Mouse (Mus musculus) forebrain, postnatal 0 days (tissue): ENCODE results near the gene Dcakd. TPM values are rescaled to one million over a fixed set of nuclear protein-coding genes. Genes with fewer than 3 reads are reported as not detected.
A peak's percentile ranks its signal among the peaks of the same experiment; 100 is the strongest.

Experiments
- ATAC-seq: fragments of 200-750 bp; cut with Nextera tagmentation; 2 replicates; pipeline ENCODE4 v1.8.0; 2017; ENCODE audit warnings: mild to moderate bottlenecking, moderate library complexity
- DNase-seq: peaks from one replicate; pipeline ENCODE4 v3.0.0-alpha.2; 2015
- H3K27ac ChIP-seq: fragments of 300-500 bp; sonication (generic); 2 replicates; pipeline ENCODE4 v1.5.1; 2014; ENCODE audit warnings: low read depth, mild to moderate bottlenecking, antibody characterized with exemption, low read length, moderate library complexity, mixed read lengths
- H3K27me3 ChIP-seq: fragments of 300-500 bp; sonication (generic); 2 replicates; pipeline ENCODE4 v1.6.1; 2014; ENCODE audit warnings: mild to moderate bottlenecking, low read length, mixed read lengths; ENCODE audit not compliant: insufficient read depth
- H3K36me3 ChIP-seq: fragments of 300-500 bp; sonication (generic); 2 replicates; pipeline ENCODE4 v1.6.1; 2014; ENCODE audit warnings: mild to moderate bottlenecking, moderate library complexity; ENCODE audit not compliant: insufficient read depth
- H3K4me1 ChIP-seq: fragments of 300-500 bp; sonication (generic); 2 replicates; pipeline ENCODE4 v1.6.1; 2014; ENCODE audit warnings: antibody characterized with exemption; ENCODE audit not compliant: insufficient read depth
- H3K4me2 ChIP-seq: fragments of 300-500 bp; sonication (generic); 2 replicates; pipeline ENCODE4 v1.6.1; 2014; ENCODE audit warnings: low read depth, mild to moderate bottlenecking, moderate library complexity
- H3K4me3 ChIP-seq: fragments of 300-500 bp; sonication (generic); 2 replicates; pipeline ENCODE4 v1.5.1; 2014; ENCODE audit warnings: low read depth, low read length, mixed read lengths
- H3K9ac ChIP-seq: fragments of 300-500 bp; sonication (generic); 2 replicates; pipeline ENCODE4 v1.6.1; 2014; ENCODE audit warnings: mild to moderate bottlenecking
- H3K9me3 ChIP-seq: fragments of 300-500 bp; sonication (generic); 2 replicates; pipeline ENCODE4 v1.6.1; 2016; ENCODE audit warnings: low read length
- CTCF ChIP-seq: sonication (generic); IDR thresholded peaks from 2 replicates; pipeline ENCODE4 v1.5.1; 2016; ENCODE audit warnings: antibody characterized with exemption, control low read depth, low read depth
- WGBS: fragments of 180-500 bp; shearing (Covaris S2); extraction: QIAGEN DNeasy Blood & Tissue Kit; methylation state at CpG from one replicate; pipeline ENCODE4 v1.1.7; 2014; 5-methylcytosine and 5-hydroxymethylcytosine counted together
- polyA plus RNA-seq: library from polyadenylated mRNA; unstranded; fragments of >200 nt; fragmentation: Nextera tagmentation; extraction: Ambion mirVana; gene quantifications from 2 replicates; pipeline ENCODE4 v1.2.1, GENCODE M21; 2015
- total RNA-seq: library from RNA; depleted of rRNA; stranded (reverse); fragments of >200 nt; gene quantifications from 2 replicates; pipeline ENCODE4 v1.2.3, GENCODE M21; 2014

Dcakd gene
- total and polyA plus RNA-seq, 2 experiments from 2014 or later: 148 to 173 TPM

DNA sequence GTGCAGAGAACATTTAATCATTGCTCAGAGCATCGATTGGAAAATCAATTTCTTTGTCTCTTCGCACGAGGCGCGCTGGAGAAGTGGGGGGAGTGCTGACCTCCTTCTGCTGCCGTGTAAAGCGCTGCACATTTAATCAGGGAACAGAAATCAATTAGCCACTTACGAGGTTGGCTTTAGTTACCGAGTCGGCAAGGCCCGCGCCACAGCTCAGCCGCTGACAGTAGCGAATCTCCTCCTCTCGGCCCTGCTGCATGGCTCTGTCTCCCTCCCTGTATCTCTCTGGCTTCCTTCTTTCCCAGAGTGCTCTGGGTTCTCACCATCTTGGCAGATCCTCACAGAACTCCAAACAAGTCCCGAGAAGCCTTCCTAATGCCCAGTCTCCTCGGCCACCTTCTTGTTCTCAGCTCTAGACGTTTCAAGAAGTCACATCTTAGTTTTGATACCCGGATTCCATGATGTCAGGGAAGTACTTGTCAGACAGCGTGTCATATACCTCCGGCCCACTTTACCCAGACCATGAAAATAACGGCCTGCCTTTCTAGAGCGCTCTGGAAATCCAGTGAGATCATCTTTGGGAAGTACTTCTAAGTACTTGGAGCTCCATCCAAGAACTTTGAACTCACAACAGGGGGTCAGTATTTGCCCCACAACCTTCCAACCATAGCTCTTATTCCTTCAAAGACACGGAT is 64.1 kb downstream of the Dcakd start:
- peak overlapping the region; percentile 42 for H3K9ac ChIP-seq
- ATAC-seq (peak; percentile 59), DNase-seq (peak; percentile 57)
- H3K4me3 ChIP-seq: no peak overlapping the region
- peaks cover 9% of the 10 kb centered on the region for H3K4me1 ChIP-seq
- H3K27me3 ChIP-seq: no peaks in the 10 kb centered on the region
- H3K9me3 ChIP-seq: no peaks in the 10 kb centered on the region
- TF ChIP-seq CTCF: no peak
- 0 out of 2 replicates have a peak overlapping the region, but pooled peaks have one; percentile 35 for H3K27ac ChIP-seq
- H3K4me2 ChIP-seq: peak overlapping the region; percentile 33
- WGBS: 16% methylated on average over 24 of the region's 24 CpGs
- no peaks in the 10 kb centered on the region for H3K36me3 ChIP-seq

- 3% methylated on average over 16 of the region's 16 CpGs for WGBS
- peak overlapping the region; percentile 42 for H3K9ac ChIP-seq
- peak overlapping the region; percentile 35; the same call in 1 of the 2 replicates for H3K27ac ChIP-seq
- no peak overlapping the region for H3K4me3 ChIP-seq
- H3K4me1 ChIP-seq: peaks cover 9% of the 10 kb centered on the region
- no peaks in the 10 kb centered on the region for H3K9me3 ChIP-seq
- H3K4me2 ChIP-seq: peak overlapping the region; percentile 33
- DNase-seq (peak; percentile 44), ATAC-seq (peak; percentile 72)
- no peaks in the 10 kb centered on the region for H3K36me3 ChIP-seq
- no peaks in the 10 kb centered on the region for H3K27me3 ChIP-seq
- no peak for TF ChIP-seq CTCF
These were observed 64.8 kb downstream of the Dcakd start for GRCm38 (mm10) chr11:102963246-102963854.

DNA sequence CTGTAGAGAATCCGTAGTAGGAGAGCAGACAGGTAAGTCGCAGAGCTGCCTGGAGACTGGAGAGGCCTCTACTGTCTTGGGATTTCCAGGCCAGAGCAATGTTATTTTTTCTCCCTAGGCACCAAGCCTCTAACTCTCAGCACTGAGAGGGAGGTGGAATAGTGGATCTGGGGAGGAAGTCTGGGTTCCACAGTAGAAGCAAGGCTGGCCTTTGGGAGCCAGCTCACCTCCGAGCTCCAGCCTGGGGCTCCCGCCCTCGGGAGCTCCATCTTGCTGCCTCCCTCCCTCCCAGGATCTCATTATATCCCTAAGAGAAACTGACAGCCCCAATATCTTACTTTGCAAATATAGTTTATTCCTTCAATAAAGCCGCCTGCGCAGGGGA is 65.3 kb downstream of the Dcakd start:
- no peak overlapping the region for H3K4me3 ChIP-seq
- no peaks in the 10 kb centered on the region for H3K9me3 ChIP-seq
- ATAC-seq (no peak; the same call in 1 of the 2 replicates), DNase-seq (no peak)
- 23% methylated on average over 7 of the region's 7 CpGs for WGBS
- H3K4me1 ChIP-seq: peaks cover 9% of the 10 kb centered on the region
- TF ChIP-seq CTCF: no peak
- peak overlapping the region; percentile 42; the same call in 1 of the 2 replicates for H3K9ac ChIP-seq
- no peaks in the 10 kb centered on the region for H3K36me3 ChIP-seq
- no peak overlapping the region for H3K27ac ChIP-seq
- H3K27me3 ChIP-seq: no peaks in the 10 kb centered on the region
- peak overlapping the region; percentile 33 for H3K4me2 ChIP-seq

DNA sequence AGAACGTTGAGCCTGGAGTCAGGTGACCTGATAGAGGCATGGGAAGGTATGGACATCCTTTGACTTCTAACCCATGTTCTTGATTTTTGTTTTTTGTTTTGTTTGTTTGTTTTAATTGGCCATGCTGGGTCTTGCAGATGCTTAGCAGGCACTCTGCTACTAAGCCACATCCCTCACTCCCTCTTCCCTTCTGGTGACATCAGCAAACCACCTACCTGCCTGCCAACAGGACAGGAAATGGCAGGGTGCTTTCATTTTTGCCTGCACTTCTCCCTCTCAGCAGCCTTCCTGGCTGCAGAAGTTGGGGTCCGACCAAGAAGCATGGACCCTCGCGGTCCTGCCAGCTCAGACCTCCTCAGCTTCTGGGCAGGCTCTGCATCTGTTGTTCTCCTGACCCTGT is 67.1 kb downstream of the Dcakd start:
- TF ChIP-seq CTCF: no peak
- Histone ChIP-seq H3K4me1 (peaks cover 9% of the 10 kb centered on the region), H3K27ac (no peak overlapping the region), H3K4me3 (no peak overlapping the region), H3K36me3 (no peaks in the 10 kb centered on the region), H3K9ac (no peak overlapping the region), H3K4me2 (no peak overlapping the region), H3K9me3 (no peaks in the 10 kb centered on the region), H3K27me3 (no peaks in the 10 kb centered on the region)
- 98% methylated on average over 4 of the region's 4 CpGs for whole genome bisulfite sequencing
- ATAC-seq (no peak), DNase-seq (no peak)

- DNase-seq (no peak), ATAC-seq (no peak)
- WGBS: 88% methylated on average over 1 of the region's 1 CpGs
- Histone ChIP-seq H3K27ac (no peak overlapping the region), H3K4me3 (no peak overlapping the region), H3K9me3 (no peaks in the 10 kb centered on the region), H3K27me3 (no peaks in the 10 kb centered on the region), H3K9ac (no peak overlapping the region), H3K4me2 (no peak overlapping the region), H3K36me3 (no peaks in the 10 kb centered on the region), H3K4me1 (peaks cover 9% of the 10 kb centered on the region)
- no peak for TF ChIP-seq CTCF
These were observed 69.3 kb downstream of the Dcakd start for GRCm38 (mm10) chr11:102958870-102959269.

GRCm38 (mm10) chr11:102958431-102958830 is 69.7 kb downstream of the Dcakd start:
- no peak for TF ChIP-seq CTCF
- H3K4me2 ChIP-seq: no peak overlapping the region
- 90% methylated on average over 6 of the region's 6 CpGs for WGBS

DNA sequence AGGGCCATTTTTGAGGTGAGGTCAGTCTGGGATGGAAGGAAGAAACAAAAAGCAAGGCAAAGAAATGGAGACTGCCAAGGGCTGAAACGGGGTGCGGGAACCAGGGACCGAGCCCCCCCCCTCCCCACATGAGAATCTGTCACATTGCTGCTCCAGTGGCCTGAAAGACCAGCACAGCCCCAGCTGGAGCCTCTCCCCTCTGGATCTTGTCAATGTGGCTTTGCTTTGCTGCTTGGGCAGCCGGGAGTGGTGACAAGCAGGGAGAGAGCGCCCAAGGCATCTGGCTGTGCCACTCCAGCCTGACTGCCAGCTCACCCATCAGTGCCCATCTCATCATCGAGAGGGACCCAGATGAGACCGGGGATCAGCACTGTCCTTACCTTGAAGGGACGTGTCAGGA is 70.4 kb downstream of the Dcakd start:
- H3K27ac ChIP-seq: no peak overlapping the region
- H3K4me2 ChIP-seq: no peak overlapping the region
- H3K9ac ChIP-seq: no peak overlapping the region
- ATAC-seq (no peak), DNase-seq (no peak)
- no peaks in the 10 kb centered on the region for H3K27me3 ChIP-seq
- no peaks in the 10 kb centered on the region for H3K4me1 ChIP-seq
- H3K9me3 ChIP-seq: no peaks in the 10 kb centered on the region
- no peak for TF ChIP-seq CTCF
- WGBS: 81% methylated on average over 8 of the region's 8 CpGs
- H3K36me3 ChIP-seq: no peaks in the 10 kb centered on the region
- no peak overlapping the region for H3K4me3 ChIP-seq

More at GRCm38 (mm10) chr11:102958431-102958830, 69.7 kb downstream of the Dcakd start:
- Histone ChIP-seq H3K4me1 (peaks cover 5% of the 10 kb centered on the region), H3K9me3 (no peaks in the 10 kb centered on the region), H3K27ac (no peak overlapping the region), H3K4me3 (no peak overlapping the region), H3K27me3 (no peaks in the 10 kb centered on the region), H3K36me3 (no peaks in the 10 kb centered on the region), H3K9ac (no peak overlapping the region)
- ATAC-seq (no peak), DNase-seq (no peak)
